Mouse (Mus musculus) ES-Bruce4 (cell line): Measurements from ENCODE around the gene Hoxa9.

ENCODE experiments used
- CTCF ChIP-seq: IDR thresholded peaks from one replicate; pipeline ENCODE4 v1.8.1; 2011; ENCODE audit warnings: low read depth, low read length
- EP300 ChIP-seq: IDR thresholded peaks from 2 replicates; pipeline ENCODE4 v1.6.1; 2011; ENCODE audit warnings: low read depth, low read length; ENCODE audit not compliant: insufficient read depth
- POLR2A ChIP-seq: IDR thresholded peaks from one replicate; pipeline ENCODE4 v1.8.1; 2011; ENCODE audit warnings: low read length; ENCODE audit not compliant: insufficient read depth

DNA sequence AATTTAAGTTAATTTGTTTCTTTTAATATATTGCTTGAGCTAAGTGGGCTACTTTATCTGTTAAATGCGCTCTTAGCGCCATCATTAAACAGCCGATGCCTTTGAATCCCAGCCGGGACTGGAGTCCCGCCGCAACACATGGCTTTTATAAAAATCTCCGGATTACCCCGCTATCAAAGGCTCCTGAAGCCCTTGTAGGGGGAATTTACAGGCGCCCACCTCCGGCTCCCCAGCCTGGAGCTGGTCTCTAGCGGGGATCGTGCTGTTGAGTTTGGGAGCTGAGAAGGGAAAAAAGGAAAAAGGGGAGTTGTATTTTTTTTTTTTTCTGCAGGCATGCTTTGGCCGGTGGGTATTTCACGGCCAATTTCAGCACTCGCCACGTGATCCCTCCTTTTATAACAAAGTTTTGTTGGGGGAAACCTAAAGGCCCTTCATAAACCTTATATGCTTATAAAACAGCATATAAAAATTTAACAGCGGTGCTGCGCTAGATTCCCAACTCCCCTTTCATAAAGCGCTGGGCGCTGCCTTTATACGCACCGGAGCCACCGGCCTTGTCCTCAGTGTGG, 13.7 kb upstream of the Hoxa9 start:
- TF ChIP-seq EP300 (no peak), CTCF (no peak), POLR2A (no peak)
